Mouse (Mus musculus) midbrain, embryonic 16.5 days (tissue): ENCODE data around the gene Zfp131. TPM values are rescaled to one million over a fixed set of nuclear protein-coding genes. Genes with fewer than 3 reads are reported as not detected.

Experiments
- ATAC-seq: fragments of 200-750 bp; cut with Nextera tagmentation; 2 replicates; pipeline ENCODE4 v1.8.0; 2017; ENCODE audit warnings: moderate TSS enrichment
- H3K27ac ChIP-seq: fragments of 300-500 bp; sonication (generic); 2 replicates; pipeline ENCODE4 v1.5.1; 2014; ENCODE audit warnings: mild to moderate bottlenecking, low read length, mixed read lengths
- H3K27me3 ChIP-seq: fragments of 300-500 bp; sonication (generic); 2 replicates; pipeline ENCODE4 v1.6.1; 2014; ENCODE audit warnings: low read depth, low read length, mixed read lengths; ENCODE audit not compliant: control insufficient read depth, insufficient read depth
- H3K36me3 ChIP-seq: fragments of 300-500 bp; sonication (generic); 2 replicates; pipeline ENCODE4 v1.6.1; 2014; ENCODE audit warnings: mild to moderate bottlenecking, low read length, moderate library complexity, mixed read lengths; ENCODE audit not compliant: control insufficient read depth, insufficient read depth
- H3K4me1 ChIP-seq: fragments of 300-500 bp; sonication (generic); 2 replicates; pipeline ENCODE4 v1.6.1; 2014; ENCODE audit warnings: mild to moderate bottlenecking, low read length, mixed read lengths; ENCODE audit not compliant: control insufficient read depth, insufficient read depth
- H3K4me2 ChIP-seq: fragments of 300-500 bp; sonication (generic); 2 replicates; pipeline ENCODE4 v1.6.1; 2014; ENCODE audit warnings: mild to moderate bottlenecking, low read length, mixed read lengths
- H3K4me3 ChIP-seq: fragments of 300-500 bp; sonication (generic); 2 replicates; pipeline ENCODE4 v1.5.1; 2014; ENCODE audit warnings: low read depth, mild to moderate bottlenecking, low read length, moderate library complexity, mixed read lengths
- H3K9ac ChIP-seq: fragments of 300-500 bp; sonication (generic); 2 replicates; pipeline ENCODE4 v1.6.1; 2014; ENCODE audit warnings: low read depth, low read length, mixed read lengths
- H3K9me3 ChIP-seq: fragments of 300-500 bp; sonication (generic); replicated peaks from 2 replicates; pipeline ENCODE4 v1.6.1; 2014; ENCODE audit warnings: mild to moderate bottlenecking, low read length, mixed read lengths; ENCODE audit not compliant: control insufficient read depth, poor library complexity, severe bottlenecking
- WGBS: fragments of 180-500 bp; shearing (Covaris S2); extraction: QIAGEN DNeasy Blood & Tissue Kit; methylation state at CpG from one replicate; pipeline ENCODE4 v1.1.7; 2014; 5-methylcytosine and 5-hydroxymethylcytosine counted together
- polyA plus RNA-seq: library from polyadenylated mRNA; unstranded; fragments of >200 nt; fragmentation: Nextera tagmentation; extraction: Ambion mirVana; gene quantifications from 2 replicates; pipeline ENCODE4 v1.2.1, GENCODE M21; 2015

Zfp131 gene
- polyA plus RNA-seq, 1 experiment from 2014 or later, result 27.4 TPM

DNA sequence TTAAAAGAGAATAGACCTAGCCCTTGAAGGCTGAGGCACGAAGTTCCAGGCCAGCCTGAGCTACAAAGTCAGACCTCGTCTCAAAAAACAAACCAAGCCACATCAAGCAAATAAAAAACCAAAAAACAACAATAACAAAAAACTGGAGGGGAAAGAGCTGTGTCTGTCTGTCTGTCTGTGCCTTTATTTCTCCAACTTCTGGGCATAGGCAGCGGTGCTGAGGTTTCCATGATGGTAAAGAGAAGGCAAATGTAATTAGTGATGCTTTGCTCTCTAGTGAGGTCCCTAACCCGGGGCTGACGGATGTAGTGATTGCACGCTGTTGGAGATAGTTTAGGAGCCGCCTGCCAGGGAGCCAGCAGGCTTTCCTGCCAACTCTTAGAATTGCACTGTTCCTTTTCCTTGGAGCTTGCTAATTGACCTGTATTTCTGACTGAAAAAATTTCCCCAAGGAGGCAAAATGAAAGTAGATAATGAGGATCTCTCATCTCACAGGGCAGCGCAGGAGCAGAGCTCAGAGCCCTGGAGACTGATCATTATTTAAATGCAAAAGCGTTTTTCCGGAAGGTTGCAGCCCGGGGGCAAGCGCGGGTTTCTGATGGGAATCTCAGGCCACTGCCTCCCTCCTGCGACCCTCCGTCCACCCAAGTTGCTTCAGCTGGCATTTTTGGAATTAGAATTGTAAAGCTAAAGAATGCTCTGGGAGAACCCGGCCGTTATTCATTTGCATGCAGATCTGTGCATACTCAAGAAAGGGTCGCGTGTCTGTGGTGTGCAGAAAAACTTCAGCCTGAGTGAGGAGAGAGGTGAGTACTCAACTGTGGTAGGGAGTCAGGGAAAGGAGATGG lies 49.1 kb downstream of the Zfp131 start:
- ATAC-seq, result peak; percentile 79
- H3K4me3 ChIP-seq, result peak overlapping the region; percentile 7; the same call in 1 of the 2 replicates
- H3K27ac ChIP-seq, result peak overlapping the region; percentile 47; the same call in 1 of the 2 replicates
- no peaks in the 10 kb centered on the region for H3K36me3 ChIP-seq
- H3K4me2 ChIP-seq, result peak overlapping the region; percentile 56
- no peaks in the 10 kb centered on the region for H3K9me3 ChIP-seq
- 2% methylated on average over 19 of the region's 19 CpGs for WGBS
- H3K27me3 ChIP-seq, result no peaks in the 10 kb centered on the region
- peak overlapping the region; percentile 46; the same call in 1 of the 2 replicates for H3K9ac ChIP-seq
- H3K4me1 ChIP-seq, result peaks cover 13% of the 10 kb centered on the region

DNA sequence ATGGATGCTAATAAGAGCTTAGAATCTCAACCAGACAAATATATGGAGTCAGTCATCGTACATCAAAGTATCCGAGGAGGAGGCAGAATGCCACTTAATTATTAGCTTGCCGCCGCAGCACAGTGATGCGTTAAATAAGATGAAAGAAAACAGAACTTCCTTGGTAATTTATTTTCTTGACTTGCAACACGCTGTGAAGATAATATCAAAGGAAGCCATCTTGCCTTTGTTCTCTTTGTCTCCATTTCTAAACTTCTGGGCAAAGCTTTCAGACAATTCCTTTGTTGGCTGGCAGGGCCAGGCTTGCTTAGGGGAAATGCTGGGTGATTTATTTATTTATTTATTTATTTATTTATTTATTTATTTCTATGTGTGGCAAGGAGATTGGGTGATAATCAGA lies 59.2 kb downstream of the Zfp131 start:
- no peak overlapping the region for H3K27ac ChIP-seq
- H3K9me3 ChIP-seq, result no peaks in the 10 kb centered on the region
- H3K36me3 ChIP-seq, result no peaks in the 10 kb centered on the region
- 27% methylated on average over 6 of the region's 6 CpGs for WGBS
- no peaks in the 10 kb centered on the region for H3K27me3 ChIP-seq
- peaks cover 2% of the 10 kb centered on the region; the same call in 1 of the 2 replicates for H3K4me1 ChIP-seq
- H3K4me2 ChIP-seq, result no peak overlapping the region
- no peak overlapping the region for H3K9ac ChIP-seq
- no peak for ATAC-seq
- H3K4me3 ChIP-seq, result no peak overlapping the region

DNA sequence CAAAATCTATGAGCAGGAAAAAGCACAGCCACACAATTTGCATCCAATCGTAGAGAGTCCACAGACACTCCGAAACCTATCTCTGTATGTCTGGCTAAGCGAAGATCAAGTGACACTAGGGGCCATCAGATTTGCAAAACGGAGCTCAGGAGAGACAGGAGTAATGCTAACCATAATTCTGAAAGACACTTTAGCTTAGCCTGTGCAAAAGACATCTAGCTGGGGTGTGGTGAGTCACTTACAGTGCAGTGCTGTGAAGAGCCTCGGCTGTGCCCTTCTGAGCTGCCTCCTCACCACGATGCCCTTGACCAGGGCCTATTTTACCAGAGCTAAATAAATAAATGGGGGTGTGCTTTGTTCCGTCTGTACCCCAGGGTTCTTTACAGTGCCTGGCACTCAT lies 61.3 kb downstream of the Zfp131 start:
- Histone ChIP-seq H3K36me3 (0 out of 2 replicates have a peak, but pooled peaks cover 3% of the 10 kb centered on the region), H3K9ac (no peak overlapping the region), H3K27ac (no peak overlapping the region), H3K27me3 (no peaks in the 10 kb centered on the region), H3K4me3 (no peak overlapping the region), H3K4me1 (peaks cover 2% of the 10 kb centered on the region; the same call in 1 of the 2 replicates), H3K4me2 (no peak overlapping the region), H3K9me3 (no peaks in the 10 kb centered on the region)
- no peak for ATAC-seq
- 93% methylated on average over 7 of the region's 7 CpGs for WGBS

- ATAC-seq, result no peak
- Histone ChIP-seq H3K27ac (no peak overlapping the region), H3K4me3 (no peak overlapping the region), H3K27me3 (no peaks in the 10 kb centered on the region), H3K9ac (no peak overlapping the region), H3K4me1 (peaks cover 2% of the 10 kb centered on the region; the same call in 1 of the 2 replicates), H3K9me3 (no peaks in the 10 kb centered on the region), H3K36me3 (0 out of 2 replicates have a peak, but pooled peaks cover 3% of the 10 kb centered on the region), H3K4me2 (no peak overlapping the region)
- 65% methylated on average over 26 of the region's 26 CpGs for WGBS
Measured at GRCm38 (mm10) chr13:119727608-119728387, 62.9 kb downstream of the Zfp131 start.

DNA sequence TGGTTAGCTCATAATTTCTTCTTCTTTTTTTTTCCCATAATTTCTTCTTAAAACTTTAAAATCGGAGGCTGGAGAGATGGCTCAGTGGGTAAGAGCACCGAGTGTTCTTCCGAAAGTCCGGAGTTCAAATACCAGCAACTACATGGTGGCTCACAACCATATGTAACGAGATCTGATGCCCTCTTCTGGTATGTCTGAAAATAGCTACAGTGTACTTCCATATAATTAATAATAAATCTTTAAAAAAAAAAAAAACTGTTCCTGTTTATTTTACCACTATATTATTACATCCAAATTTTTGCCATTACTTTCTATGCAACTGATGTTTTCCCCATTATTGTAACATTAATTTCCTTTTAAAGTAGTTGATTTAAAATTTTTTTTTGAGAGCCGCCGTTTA lies 66.1 kb downstream of the Zfp131 start:
- H3K4me3 ChIP-seq, result no peak overlapping the region
- H3K9me3 ChIP-seq, result no peaks in the 10 kb centered on the region
- H3K27ac ChIP-seq, result no peak overlapping the region
- no peaks in the 10 kb centered on the region for H3K27me3 ChIP-seq
- 83% methylated on average over 7 of the region's 7 CpGs for WGBS
- 0 out of 2 replicates have a peak, but pooled peaks cover 3% of the 10 kb centered on the region for H3K36me3 ChIP-seq
- no peaks in the 10 kb centered on the region for H3K4me1 ChIP-seq
- no peak for ATAC-seq
- H3K9ac ChIP-seq, result no peak overlapping the region
- H3K4me2 ChIP-seq, result no peak overlapping the region

- no peak overlapping the region for H3K4me2 ChIP-seq
- 0 out of 2 replicates have a peak, but pooled peaks cover 3% of the 10 kb centered on the region for H3K36me3 ChIP-seq
- no peaks in the 10 kb centered on the region for H3K4me1 ChIP-seq
- H3K9ac ChIP-seq, result no peak overlapping the region
- H3K9me3 ChIP-seq, result no peaks in the 10 kb centered on the region
- no peaks in the 10 kb centered on the region for H3K27me3 ChIP-seq
- 89% methylated on average over 5 of the region's 5 CpGs for WGBS
- no peak overlapping the region for H3K27ac ChIP-seq
- ATAC-seq, result no peak
- H3K4me3 ChIP-seq, result no peak overlapping the region
Measured at GRCm38 (mm10) chr13:119723368-119723767, 67.3 kb downstream of the Zfp131 start.

GRCm38 (mm10) chr13:119722447-119722846 lies 68.2 kb downstream of the Zfp131 start:
- Histone ChIP-seq H3K4me2 (no peak overlapping the region), H3K4me3 (no peak overlapping the region), H3K4me1 (no peaks in the 10 kb centered on the region), H3K27ac (no peak overlapping the region), H3K9ac (no peak overlapping the region), H3K9me3 (no peaks in the 10 kb centered on the region), H3K36me3 (0 out of 2 replicates have a peak, but pooled peaks cover 3% of the 10 kb centered on the region), H3K27me3 (no peaks in the 10 kb centered on the region)
- ATAC-seq, result no peak
- WGBS, result 95% methylated on average over 3 of the region's 3 CpGs

GRCm38 (mm10) chr13:119716105-119716504 lies 74.6 kb downstream of the Zfp131 start:
- H3K27me3 ChIP-seq, result no peaks in the 10 kb centered on the region
- no peak for ATAC-seq
- WGBS, result 87% methylated on average over 2 of the region's 2 CpGs

More at GRCm38 (mm10) chr13:119716105-119716504, 74.6 kb downstream of the Zfp131 start:
- Histone ChIP-seq H3K27ac (no peak overlapping the region), H3K9me3 (no peaks in the 10 kb centered on the region), H3K36me3 (no peaks in the 10 kb centered on the region; the same call in 1 of the 2 replicates), H3K4me2 (no peak overlapping the region), H3K9ac (no peak overlapping the region), H3K4me3 (no peak overlapping the region), H3K4me1 (no peaks in the 10 kb centered on the region)
